Mouse (Mus musculus) neural tube, embryonic 11.5 days (tissue): ENCODE measurements around the gene Zdhhc24. TPM values are rescaled to one million over a fixed set of nuclear protein-coding genes. Genes with fewer than 3 reads are reported as not detected.
A peak's percentile ranks its signal among the peaks of the same experiment; 100 is the strongest.

ENCODE experiments used
- ATAC-seq: fragments of 200-750 bp; cut with Nextera tagmentation; 2 replicates; pipeline ENCODE4 v1.8.0; 2017; ENCODE audit warnings: moderate number of reproducible peaks, mild to moderate bottlenecking, moderate TSS enrichment, moderate library complexity; ENCODE audit not compliant: insufficient read depth, low FRiP score, low TSS enrichment
- DNase-seq: peaks from one replicate; pipeline ENCODE4 v3.0.0-alpha.2; 2015; ENCODE audit warnings: low spot score
- H3K27ac ChIP-seq: fragments of 300-500 bp; sonication (generic); 2 replicates; pipeline ENCODE4 v1.5.1; 2014; ENCODE audit warnings: low read depth, mild to moderate bottlenecking, low read length
- H3K27me3 ChIP-seq: fragments of 300-500 bp; sonication (generic); 2 replicates; pipeline ENCODE4 v1.6.1; 2014; ENCODE audit warnings: mild to moderate bottlenecking, low read length, mixed read lengths; ENCODE audit not compliant: control insufficient read depth, insufficient read depth
- H3K36me3 ChIP-seq: fragments of 300-500 bp; sonication (generic); 2 replicates; pipeline ENCODE4 v1.6.1; 2014; ENCODE audit warnings: mild to moderate bottlenecking, low read length, moderate library complexity, mixed read lengths; ENCODE audit not compliant: control insufficient read depth, insufficient read depth
- H3K4me1 ChIP-seq: fragments of 300-500 bp; sonication (generic); 2 replicates; pipeline ENCODE4 v1.6.1; 2014; ENCODE audit warnings: low read length, mixed read lengths; ENCODE audit not compliant: control insufficient read depth, insufficient read depth
- H3K4me2 ChIP-seq: fragments of 300-500 bp; sonication (generic); 2 replicates; pipeline ENCODE4 v1.6.1; 2014; ENCODE audit warnings: low read depth, mild to moderate bottlenecking, moderate library complexity
- H3K4me3 ChIP-seq: fragments of 300-500 bp; sonication (generic); 2 replicates; pipeline ENCODE4 v1.5.1; 2014; ENCODE audit warnings: low read depth, low read length
- H3K9ac ChIP-seq: fragments of 300-500 bp; sonication (generic); 2 replicates; pipeline ENCODE4 v1.6.1; 2014; ENCODE audit warnings: mild to moderate bottlenecking, low read length
- H3K9me3 ChIP-seq: fragments of 300-500 bp; sonication (generic); 2 replicates; pipeline ENCODE4 v1.6.1; 2016; ENCODE audit warnings: low read length; ENCODE audit not compliant: control insufficient read depth
- WGBS: fragments of 180-500 bp; shearing (Covaris S2); extraction: QIAGEN DNeasy Blood & Tissue Kit; methylation state at CpG from one replicate; pipeline ENCODE4 v1.1.7; 2014; 5-methylcytosine and 5-hydroxymethylcytosine counted together
- polyA plus RNA-seq: library from polyadenylated mRNA; unstranded; fragments of >200 nt; fragmentation: Nextera tagmentation; extraction: Ambion mirVana; gene quantifications from 2 replicates; pipeline ENCODE4 v1.2.1, GENCODE M21; 2014

Gene Zdhhc24
- 12.1 and 14.1 TPM in 2 replicates for polyA plus RNA-seq

- Histone ChIP-seq H3K27ac (0 out of 2 replicates have a peak within 1 kb of the TSS, but pooled peaks have one; percentile 11), H3K9ac (peak within 1 kb of the TSS; percentile 74), H3K4me2 (peak within 1 kb of the TSS; percentile 71), H3K4me3 (peak within 1 kb of the TSS; percentile 77), H3K4me1 (peaks cover 6% of the 10 kb centered on the region; the same call in 1 of the 2 replicates), H3K9me3 (no peaks in the 10 kb centered on the region), H3K27me3 (no peaks in the 10 kb centered on the region), H3K36me3 (no peaks in the 10 kb centered on the region)
- DNase-seq, result peak; percentile 96
- ATAC-seq, result peak; percentile 96
- WGBS, result 2% methylated on average over 52 of the region's 52 CpGs
Measured at GRCm38 (mm10) chr19:4878405-4879323, at the start of gene Zdhhc24. Zdhhc24 (plus strand) TSS chr19:4878668.

DNA sequence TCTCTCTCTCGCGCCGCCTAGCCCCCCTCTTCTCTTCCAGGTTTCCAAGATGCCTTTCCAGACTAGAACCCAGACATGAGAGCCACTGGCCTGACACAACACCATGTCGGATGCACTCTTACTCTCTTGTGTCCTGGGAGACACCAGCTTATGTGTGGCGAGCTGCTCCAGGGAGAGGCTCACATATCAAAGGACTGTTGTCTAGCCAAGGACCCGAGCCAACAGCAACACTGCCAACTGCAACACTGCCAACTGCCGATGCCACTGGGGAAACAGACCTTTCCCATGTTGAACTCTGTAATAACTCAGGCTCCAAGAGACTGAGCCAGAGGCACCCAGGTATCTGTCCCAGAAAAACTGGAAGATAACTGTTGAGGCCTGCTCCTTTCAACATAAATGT, 49.3 kb upstream of the Zdhhc24 start:
- ATAC-seq, result no peak
- H3K9me3 ChIP-seq, result no peaks in the 10 kb centered on the region
- 64% methylated on average over 7 of the region's 7 CpGs for WGBS

DNA sequence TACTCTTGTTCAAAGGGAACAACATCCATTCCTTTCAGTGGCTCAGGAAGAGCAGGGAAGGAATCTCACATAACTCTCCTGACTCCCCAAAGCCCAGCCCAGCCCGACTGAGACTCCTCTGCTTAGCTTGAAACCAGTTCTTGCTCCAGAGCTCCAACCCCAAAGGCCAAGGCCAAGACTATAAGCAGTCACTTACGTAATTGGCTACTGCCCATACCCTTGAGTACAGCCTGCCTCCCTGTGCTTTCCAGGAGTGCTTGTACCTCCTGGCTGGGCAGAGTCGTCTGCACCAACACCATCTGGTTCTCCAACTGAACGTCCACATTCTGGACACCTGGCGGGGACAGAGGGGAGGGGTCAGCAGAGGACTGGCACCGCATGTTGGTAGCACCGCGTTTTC, 44.5 kb upstream of the Zdhhc24 start:
- H3K9me3 ChIP-seq, result no peaks in the 10 kb centered on the region
- no peaks in the 10 kb centered on the region for H3K36me3 ChIP-seq
- no peaks in the 10 kb centered on the region for H3K27me3 ChIP-seq
- no peak overlapping the region for H3K4me3 ChIP-seq
- H3K4me1 ChIP-seq, result peaks cover 7% of the 10 kb centered on the region; the same call in 1 of the 2 replicates
- H3K9ac ChIP-seq, result no peak overlapping the region
- no peak overlapping the region for H3K27ac ChIP-seq
- no peak overlapping the region for H3K4me2 ChIP-seq
- ATAC-seq (no peak), DNase-seq (no peak)
- 87% methylated on average over 8 of the region's 8 CpGs for WGBS

More for the DNA sequence above, 49.3 kb upstream of the Zdhhc24 start:
- H3K4me3 ChIP-seq, result no peak overlapping the region
- no peaks in the 10 kb centered on the region for H3K4me1 ChIP-seq
- no peak overlapping the region for H3K9ac ChIP-seq
- H3K4me2 ChIP-seq, result no peak overlapping the region
- 0 out of 2 replicates have a peak, but pooled peaks cover 3% of the 10 kb centered on the region for H3K36me3 ChIP-seq
- no peak overlapping the region for H3K27ac ChIP-seq
- DNase-seq, result no peak
- H3K27me3 ChIP-seq, result no peaks in the 10 kb centered on the region

DNA sequence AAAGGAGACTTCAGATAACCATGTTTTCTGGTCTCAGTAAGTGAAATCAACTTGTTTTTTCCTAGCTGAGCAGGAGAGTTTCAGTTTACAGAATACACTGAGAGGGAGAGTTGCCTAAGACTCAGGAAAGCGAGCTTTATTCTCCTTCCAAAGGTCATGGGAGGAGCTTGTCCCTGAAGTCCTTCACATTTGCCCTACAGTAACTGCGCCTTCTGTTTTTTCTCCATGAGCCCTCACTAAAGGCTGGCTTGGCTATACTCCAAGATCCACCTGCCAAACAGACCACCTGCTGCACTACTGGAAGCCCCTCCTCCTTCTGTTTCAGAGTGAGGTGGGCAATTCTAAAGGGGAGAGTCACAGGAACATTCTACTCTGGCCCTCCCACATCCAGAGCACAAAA, 42.4 kb upstream of the Zdhhc24 start:
- Histone ChIP-seq H3K36me3 (no peaks in the 10 kb centered on the region), H3K27me3 (peaks cover 14% of the 10 kb centered on the region), H3K4me3 (no peak overlapping the region), H3K4me1 (peaks cover 11% of the 10 kb centered on the region; the same call in 1 of the 2 replicates), H3K4me2 (no peak overlapping the region), H3K9me3 (no peaks in the 10 kb centered on the region), H3K9ac (no peak overlapping the region), H3K27ac (no peak overlapping the region)
- ATAC-seq (no peak), DNase-seq (no peak)
- 84% methylated on average over 2 of the region's 2 CpGs for WGBS

DNA sequence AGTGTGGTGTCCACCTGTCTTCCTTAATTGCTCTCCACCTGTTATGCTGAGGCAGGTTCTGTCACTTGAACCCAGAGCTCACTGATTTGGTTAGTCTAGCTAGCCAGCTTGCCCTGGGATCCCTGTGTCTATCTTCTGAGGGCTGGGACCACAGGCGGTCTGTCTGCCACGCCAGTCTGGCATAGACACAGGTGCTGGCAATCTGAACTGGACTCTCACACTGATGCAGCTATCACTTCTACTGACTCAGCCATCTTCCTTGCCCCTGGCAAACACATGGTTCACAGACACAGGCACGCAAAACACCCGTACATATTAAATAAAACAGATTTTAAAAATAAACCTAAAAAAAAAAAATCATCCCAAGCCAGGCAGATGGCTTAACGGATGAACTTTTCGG, 41.4 kb upstream of the Zdhhc24 start:
- Histone ChIP-seq H3K36me3 (no peaks in the 10 kb centered on the region), H3K4me2 (no peak overlapping the region), H3K9me3 (no peaks in the 10 kb centered on the region), H3K9ac (no peak overlapping the region), H3K4me3 (no peak overlapping the region), H3K4me1 (peaks cover 11% of the 10 kb centered on the region; the same call in 1 of the 2 replicates), H3K27me3 (peaks cover 17% of the 10 kb centered on the region), H3K27ac (no peak overlapping the region)
- DNase-seq (no peak), ATAC-seq (no peak)
- 90% methylated on average over 6 of the region's 6 CpGs for WGBS

- H3K36me3 ChIP-seq, result no peaks in the 10 kb centered on the region
- 0 out of 2 replicates have a peak, but pooled peaks have one; percentile 23 for ATAC-seq
- peak overlapping the region; percentile 64 for H3K9ac ChIP-seq
- H3K9me3 ChIP-seq, result no peaks in the 10 kb centered on the region
- peak overlapping the region; percentile 97 for H3K4me2 ChIP-seq
- DNase-seq, result no peak
- H3K4me1 ChIP-seq, result peaks cover 11% of the 10 kb centered on the region; the same call in 1 of the 2 replicates
- H3K27me3 ChIP-seq, result peaks cover 17% of the 10 kb centered on the region
- no peak overlapping the region for H3K27ac ChIP-seq
- peak overlapping the region; percentile 52 for H3K4me3 ChIP-seq
- 36% methylated on average over 10 of the region's 10 CpGs for WGBS
Measured at GRCm38 (mm10) chr19:4838526-4839140, 39.8 kb upstream of the Zdhhc24 start.

GRCm38 (mm10) chr19:4839149-4839548, 39.3 kb upstream of the Zdhhc24 start, which contains the start of the genes Ccs and Ccdc87:
Ccs (minus strand) TSS chr19:4839332.
Ccdc87 (plus strand) TSS chr19:4839366.
- Histone ChIP-seq H3K27me3 (peaks cover 17% of the 10 kb centered on the region), H3K9ac (peak within 1 kb of the TSS; percentile 64), H3K4me1 (peaks cover 11% of the 10 kb centered on the region; the same call in 1 of the 2 replicates), H3K9me3 (no peaks in the 10 kb centered on the region), H3K36me3 (no peaks in the 10 kb centered on the region), H3K4me3 (peak within 1 kb of the TSS; percentile 52), H3K27ac (no peak within 1 kb of the TSS), H3K4me2 (peak within 1 kb of the TSS; percentile 97)
- DNase-seq (peak; percentile 96), ATAC-seq (peak; percentile 96)
- under 1% methylated on average over 25 of the region's 25 CpGs for WGBS

- no peak overlapping the region for H3K27ac ChIP-seq
- peaks cover 17% of the 10 kb centered on the region for H3K27me3 ChIP-seq
- H3K9me3 ChIP-seq, result no peaks in the 10 kb centered on the region
- no peak overlapping the region for H3K9ac ChIP-seq
- peaks cover 11% of the 10 kb centered on the region; the same call in 1 of the 2 replicates for H3K4me1 ChIP-seq
- no peaks in the 10 kb centered on the region for H3K36me3 ChIP-seq
- no peak for ATAC-seq
- 83% methylated on average over 9 of the region's 9 CpGs for WGBS
- no peak overlapping the region for H3K4me2 ChIP-seq
- no peak for DNase-seq
- H3K4me3 ChIP-seq, result no peak overlapping the region
Measured at GRCm38 (mm10) chr19:4840848-4841247, 37.6 kb upstream of the Zdhhc24 start.
